Mouse (Mus musculus): ENCODE measurements around the gene Tlcd1. TPM values are rescaled to one million over a fixed set of nuclear protein-coding genes. Genes with fewer than 3 reads are reported as not detected.
"Not testable (repeated sequence)": the region's sequence is repeated elsewhere in the genome, so short reads cannot be mapped to it uniquely, and the experiment has no call there.

Gene Tlcd1
- total RNA-seq, 2 experiments from 2014 or later, result 19.6 to 25.2 TPM

DNA sequence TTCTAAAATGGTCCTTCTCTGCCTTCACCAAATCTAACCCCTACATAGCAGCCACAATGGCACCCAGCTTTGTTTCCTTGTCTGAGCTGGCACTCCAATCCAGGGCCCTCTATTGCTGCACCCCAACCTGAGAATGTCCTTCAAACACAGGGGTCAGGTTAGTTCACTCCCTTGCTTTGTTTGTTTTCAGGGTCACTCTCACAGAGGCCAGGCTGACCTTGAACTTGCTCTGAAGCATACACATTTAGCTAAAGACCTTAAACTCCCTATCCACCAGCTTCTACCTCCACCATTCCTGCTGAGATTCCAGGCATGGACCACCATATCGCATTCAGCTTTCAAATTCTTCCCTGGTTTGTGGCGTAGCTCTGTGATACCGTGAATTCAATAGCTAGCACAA is 2.0 kb upstream of the Tlcd1 start:
- no peak for ATAC-seq (replicated peaks; ENCODE audit: low FRiP score, low TSS enrichment, poor library complexity, severe bottlenecking)

DNA sequence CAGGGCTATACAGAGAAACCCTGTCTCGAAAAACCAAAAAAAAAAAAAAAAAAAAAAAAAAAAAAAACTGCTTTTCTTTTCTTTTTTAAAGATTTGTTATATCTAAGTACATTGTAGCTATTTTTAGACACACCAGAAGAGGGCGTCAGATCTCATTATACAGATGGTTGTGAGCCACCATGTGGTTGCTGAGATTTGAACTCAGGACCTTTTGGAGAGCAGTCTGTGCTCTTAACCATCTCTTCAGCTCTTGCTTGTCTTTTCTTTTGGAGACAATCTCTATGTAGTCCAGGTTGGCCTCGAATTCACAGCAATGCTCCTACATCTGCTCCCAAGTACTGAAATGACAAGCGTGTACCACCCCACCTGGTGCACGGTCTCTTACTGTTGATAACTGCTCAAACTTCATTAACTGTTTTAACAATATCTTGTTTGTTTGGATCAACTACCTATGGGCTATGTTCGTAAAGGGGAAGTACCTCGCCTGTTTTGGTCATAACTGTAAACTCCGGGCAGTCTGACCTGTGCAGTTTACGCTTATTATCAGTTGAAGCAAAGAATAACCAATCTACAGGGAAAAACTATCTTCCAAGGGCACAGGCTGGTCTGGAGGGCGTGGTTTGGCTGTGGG is 625 bp upstream of the Tlcd1 start:
- ATAC-seq (replicated peaks; ENCODE audit: low FRiP score, low TSS enrichment, poor library complexity, severe bottlenecking), result peak; percentile 56

DNA sequence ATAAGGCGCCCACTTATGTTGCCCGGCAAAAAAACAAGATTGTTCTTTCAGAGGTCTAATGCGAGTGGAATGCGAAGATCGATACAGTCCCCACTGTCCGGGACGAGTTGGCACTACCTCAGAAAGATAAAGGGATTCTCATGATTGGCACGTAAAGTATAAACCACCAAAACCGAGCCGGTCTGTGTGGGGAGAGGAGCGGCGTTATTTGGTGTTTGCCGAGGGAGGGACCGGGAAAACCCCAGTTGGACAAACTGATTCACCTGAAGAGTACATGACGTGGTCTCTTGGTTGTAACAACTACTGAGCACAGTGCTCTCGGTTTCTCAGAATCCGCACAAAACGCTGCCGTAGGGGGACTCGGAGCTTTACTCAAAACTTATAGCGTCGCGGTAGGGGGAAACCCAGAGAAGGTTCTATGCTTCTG is 407 bp downstream of the Tlcd1 start:
- ATAC-seq (replicated peaks; ENCODE audit: low FRiP score, low TSS enrichment, poor library complexity, severe bottlenecking), result no peak

DNA sequence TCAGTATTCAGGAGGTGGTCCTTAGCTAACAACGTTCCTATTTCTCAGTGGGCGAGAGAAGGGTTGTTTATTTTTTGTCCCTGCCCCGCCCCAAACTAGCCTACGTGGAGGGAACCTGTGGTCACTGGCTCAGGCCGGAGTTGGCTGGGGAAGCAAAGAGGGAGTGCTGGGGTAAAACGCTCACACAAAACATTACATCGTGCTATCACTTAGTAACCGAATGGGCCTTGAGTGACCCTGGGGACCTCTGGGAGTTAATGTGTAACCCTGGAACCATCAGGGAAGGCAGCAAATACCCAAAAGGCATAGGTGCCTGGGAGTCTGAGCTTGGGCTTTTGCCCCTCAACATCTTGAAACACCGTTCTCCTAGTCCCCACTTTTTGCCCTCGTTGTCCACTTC is 926 bp downstream of the Tlcd1 start:
- no peak for ATAC-seq (replicated peaks; ENCODE audit: low FRiP score, low TSS enrichment, poor library complexity, severe bottlenecking)

DNA sequence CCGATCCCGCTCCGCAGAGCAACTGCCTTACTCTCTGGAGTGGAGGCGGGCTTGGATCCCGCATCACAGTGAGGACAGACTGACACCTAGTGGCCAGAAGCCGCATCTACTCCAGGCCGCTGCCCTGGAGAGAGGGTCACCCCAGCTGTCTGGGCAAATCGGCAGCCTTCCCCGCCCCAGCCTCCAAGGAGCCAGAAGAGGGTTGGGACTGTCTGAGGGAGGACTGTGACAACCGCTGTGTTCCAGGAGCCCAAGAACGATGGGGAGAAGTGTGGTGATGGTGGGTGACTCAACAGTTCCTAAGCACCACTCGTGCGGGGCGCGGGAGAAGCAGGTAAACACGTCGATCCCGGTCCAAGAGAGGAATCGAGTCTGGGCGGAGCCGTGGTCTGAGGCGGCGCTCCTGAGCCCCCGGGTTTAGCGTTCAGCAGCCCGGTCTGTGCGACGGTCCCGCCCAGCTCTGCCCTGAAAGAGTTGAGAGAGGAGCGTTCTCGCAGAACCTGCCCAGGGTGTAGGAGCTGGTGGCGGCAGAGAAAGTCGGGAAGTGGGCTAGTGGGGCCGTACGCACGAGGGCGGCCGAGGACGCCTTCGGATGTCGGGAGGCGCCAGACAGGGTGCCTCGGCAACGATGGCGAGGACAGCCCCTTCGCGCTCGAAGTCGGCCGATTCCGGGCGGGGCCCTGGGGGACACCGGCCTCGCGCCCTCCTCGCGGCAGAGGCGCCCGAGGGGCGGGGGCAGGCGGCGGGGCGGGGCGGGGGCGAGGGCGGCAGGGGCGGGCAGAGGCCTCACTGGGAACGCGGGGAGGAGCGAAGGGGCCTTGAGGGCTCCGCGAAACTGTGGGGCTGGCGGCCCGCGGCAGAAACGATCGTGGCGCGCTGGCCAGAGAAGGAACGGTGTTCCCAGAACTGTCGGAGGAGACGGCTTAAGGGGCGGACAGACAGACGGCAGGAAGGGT is 1.7 kb downstream of the Tlcd1 start:
- peak; percentile 64 for ATAC-seq (replicated peaks; ENCODE audit: low FRiP score, low TSS enrichment, poor library complexity, severe bottlenecking)

DNA sequence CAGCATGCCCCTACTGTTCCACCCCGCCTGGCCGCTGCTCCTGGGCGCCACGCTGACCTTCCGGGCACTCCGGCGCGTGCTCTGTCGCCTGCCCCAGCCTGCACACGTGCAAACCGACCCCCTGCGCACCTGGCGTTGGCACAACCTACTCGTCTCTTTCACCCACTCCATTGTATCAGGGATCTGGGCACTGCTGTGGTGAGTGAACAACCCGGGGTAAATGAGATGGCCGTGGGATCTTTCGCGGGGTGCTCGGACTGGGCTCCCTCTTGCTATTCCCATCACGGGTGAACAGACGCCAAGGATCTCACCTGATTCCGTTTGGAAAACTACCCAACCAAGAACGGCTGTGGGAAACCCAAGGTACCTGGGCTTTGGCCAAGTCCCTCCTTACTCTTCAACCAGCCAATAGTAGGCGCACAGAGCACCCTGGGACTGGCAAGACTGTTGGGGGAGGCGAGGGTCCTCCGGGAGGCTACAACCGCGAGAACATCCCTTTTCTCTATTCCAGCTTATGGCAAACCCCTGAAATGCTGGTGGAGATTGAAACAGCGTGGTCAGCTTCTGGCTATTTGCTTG is 2.4 kb downstream of the Tlcd1 start:
- ATAC-seq (replicated peaks; ENCODE audit: low FRiP score, low TSS enrichment, poor library complexity, severe bottlenecking), result no peak

DNA sequence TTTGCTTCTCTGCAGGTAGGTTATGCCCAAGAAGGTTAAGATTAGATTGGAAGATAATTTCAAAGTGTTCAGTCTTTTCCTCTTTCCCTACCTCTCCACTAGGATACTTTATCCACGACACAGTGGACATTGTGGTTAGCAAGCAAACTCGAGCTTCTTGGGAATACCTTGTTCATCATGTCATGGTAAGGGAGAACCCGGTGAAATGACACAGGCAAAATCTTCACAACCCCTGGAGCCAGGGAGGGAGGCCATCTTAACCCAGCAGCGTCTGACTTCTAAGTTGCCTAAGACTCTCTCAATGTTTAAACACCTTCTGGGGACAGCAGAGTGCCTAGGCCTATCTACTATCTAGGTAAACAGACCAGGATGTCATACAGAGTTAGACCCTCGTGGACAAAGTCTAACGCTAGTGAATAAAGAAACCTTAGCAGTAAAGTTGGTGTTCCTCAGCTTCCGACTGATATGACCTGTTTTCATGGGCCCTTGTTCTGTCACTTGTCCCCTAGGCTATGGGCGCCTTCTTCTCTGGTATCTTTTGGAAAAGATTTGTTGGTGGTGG is 3.0 kb downstream of the Tlcd1 start:
- ATAC-seq (replicated peaks; ENCODE audit: low FRiP score, low TSS enrichment, poor library complexity, severe bottlenecking), result no peak

DNA sequence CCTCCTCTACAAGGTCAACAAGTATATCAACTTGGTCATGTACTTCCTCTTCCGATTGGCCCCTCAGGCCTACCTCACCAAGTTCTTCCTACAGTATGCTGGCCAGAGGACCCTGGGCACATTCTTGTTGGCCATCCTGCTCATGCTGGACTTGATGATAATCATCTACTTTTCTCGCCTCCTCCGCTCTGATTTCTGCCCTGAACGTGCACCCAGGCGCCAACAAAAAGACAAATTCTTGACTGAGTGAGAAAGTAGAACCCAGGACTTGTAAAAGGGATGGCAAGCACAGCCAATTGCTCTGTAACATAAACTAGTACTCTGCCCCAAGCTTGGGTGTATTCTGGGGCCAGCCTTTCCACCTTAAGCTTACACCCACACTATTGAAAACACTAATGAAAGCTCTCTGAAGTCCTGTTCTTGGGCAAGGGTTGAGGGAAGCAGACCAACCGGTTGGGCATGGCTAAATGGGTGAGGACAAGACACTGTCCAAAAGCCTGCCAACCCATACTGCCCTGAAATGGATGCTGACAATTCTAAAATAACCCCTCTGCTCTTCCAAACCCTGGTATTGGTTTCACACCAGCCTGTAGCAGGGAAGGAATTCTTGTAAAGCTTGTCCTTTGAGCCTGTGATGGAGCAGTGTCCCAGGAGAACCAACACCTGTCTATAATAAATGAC is 3.7 kb downstream of the Tlcd1 start:
- no peak for ATAC-seq (replicated peaks; ENCODE audit: low FRiP score, low TSS enrichment, poor library complexity, severe bottlenecking)

DNA sequence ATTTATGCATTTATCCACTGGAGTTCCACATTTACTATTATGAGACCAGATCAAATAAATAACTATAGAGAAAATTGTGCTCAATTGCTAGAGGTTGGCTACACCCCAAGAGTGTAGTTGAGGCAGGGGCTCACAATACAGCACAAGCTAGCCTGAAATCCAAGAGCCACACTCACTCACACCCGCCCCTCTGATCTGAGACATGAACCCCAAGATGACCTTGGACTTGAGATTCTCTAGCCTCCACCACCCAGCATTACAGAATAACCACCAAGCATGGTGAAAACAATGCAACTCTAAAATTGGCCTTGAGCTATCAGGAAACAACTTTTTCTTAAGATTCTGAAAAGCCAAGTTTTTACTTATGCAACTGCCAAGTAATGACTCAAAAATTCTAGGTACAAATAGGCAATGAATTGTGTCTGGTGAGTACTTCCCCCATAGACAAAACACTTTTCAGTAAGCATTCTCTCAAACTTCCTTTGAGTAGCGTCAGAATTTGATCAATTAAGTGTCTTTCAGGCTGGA is 5.4 kb downstream of the Tlcd1 start:
- no peak for ATAC-seq (replicated peaks; ENCODE audit: low FRiP score, low TSS enrichment, poor library complexity, severe bottlenecking)

DNA sequence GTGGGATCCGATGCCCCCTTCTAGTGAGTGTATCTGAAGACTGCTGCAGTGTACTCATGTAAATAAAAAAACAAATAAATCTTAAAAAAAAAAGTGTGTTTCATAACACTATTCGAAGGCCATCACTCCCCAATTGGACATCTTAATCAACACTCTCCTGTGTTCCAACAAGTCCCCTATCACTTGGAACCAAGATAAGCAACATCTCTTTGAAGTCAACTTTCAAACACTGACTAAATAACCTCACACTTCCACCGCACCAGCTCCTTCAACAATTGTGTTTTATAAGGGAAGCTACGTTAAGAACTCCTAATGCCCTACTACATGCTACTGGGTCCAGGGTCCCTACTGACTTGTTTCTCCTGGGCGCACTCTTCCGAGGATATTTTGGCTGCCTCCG is 5.9 kb downstream of the Tlcd1 start:
- no peak for ATAC-seq (replicated peaks; ENCODE audit: low FRiP score, low TSS enrichment, poor library complexity, severe bottlenecking)

DNA sequence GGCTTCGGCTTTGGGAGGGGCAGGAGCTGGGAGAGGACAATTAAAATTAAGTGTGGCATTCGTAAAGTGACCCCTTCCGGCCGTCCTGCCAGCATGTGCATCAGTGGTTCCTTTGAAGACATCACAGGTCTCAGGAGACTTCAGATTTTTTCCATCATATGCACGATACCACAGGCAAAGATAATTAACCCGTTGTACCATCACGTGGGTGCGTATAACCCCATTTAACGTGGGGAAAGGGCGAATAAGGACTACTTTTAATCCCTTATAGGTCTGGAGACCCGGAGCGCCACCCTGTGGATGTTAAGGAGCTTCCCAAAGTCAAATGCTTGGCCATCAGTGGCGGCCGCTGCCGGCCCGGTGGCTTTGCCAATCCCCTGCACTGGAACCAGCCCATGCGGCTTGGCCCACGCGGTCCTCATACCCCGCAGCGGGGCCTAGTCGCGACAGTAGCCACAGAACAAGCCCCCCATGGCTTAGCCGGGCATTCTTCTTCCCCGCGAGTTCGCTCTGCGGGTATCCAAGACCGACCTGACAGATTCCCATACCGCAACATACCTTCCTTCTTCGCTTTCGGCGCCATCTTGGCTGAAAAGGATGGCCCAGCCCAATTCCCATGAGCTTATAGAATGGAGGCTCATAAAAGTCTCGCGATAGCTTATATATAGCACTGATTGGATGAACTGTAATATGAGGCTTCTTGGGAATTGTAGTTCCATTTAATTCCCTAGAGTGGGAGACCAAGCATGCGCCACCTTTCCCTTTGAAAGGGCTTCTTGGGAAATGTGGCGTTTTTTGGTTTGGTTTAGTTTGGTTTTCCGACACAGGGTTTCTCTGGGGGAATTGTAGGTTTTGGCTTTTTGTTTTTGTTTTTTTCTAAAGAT is 6.7 kb downstream of the Tlcd1 start, which contains the start of gene Rpl23a:
TSS of gene Rpl23a (minus strand) at position 624 of the 884 bp plus-strand sequence.
- peak; percentile 75 for ATAC-seq (replicated peaks; ENCODE audit: low FRiP score, low TSS enrichment, poor library complexity, severe bottlenecking)

DNA sequence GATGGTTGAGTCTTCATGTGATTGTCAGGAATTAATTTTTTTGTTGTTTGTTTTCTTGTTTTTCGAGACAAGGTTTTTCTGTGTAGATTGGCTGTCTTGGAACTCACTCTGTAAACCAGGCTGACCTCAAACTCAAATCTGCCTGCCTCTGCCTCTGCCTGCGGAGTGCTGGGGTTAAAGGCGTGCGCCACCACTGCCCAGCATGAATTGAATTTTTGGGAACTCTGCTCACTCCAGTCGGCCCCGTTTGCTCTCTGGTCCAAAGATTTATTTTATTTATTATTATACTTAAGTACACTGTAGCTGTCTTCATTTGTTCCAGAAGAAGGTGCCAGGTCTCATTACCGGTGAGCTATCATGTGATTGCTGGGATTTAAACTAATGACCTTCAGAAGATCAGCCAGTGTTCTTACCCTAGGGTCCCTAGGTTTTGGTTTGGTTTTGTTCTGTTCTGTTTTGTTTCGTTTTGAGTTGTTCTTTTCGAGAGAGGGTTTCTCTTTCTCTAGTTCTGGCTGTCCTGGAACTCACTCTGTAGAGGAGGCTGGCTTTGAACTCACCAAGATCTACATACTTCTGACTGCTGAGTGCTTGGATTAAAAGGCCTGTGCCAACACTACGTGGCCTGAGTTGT is 7.5 kb downstream of the Tlcd1 start:
- no peak for ATAC-seq (replicated peaks; ENCODE audit: low FRiP score, low TSS enrichment, poor library complexity, severe bottlenecking)

DNA sequence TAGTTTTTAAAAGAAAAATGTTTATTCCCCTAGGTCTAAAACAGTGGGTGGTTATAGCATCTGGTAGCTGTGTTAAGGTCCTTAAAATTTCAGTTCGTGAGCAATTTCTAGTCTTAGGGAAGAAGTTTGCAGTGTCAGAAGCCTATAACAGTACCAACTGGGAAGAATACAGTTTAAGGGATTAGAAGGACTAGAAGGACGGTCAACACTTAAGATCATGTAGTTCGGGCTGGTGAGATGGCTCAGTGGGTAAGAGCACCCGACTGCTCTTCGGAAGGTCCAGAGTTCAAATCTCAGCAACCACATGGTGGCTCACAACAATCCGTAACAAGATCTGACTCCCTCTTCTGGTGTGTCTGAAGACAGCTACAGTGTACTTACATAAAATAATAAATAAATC is 8.2 kb downstream of the Tlcd1 start:
- ATAC-seq (replicated peaks; ENCODE audit: low FRiP score, low TSS enrichment, poor library complexity, severe bottlenecking), result not testable (repeated sequence)

DNA sequence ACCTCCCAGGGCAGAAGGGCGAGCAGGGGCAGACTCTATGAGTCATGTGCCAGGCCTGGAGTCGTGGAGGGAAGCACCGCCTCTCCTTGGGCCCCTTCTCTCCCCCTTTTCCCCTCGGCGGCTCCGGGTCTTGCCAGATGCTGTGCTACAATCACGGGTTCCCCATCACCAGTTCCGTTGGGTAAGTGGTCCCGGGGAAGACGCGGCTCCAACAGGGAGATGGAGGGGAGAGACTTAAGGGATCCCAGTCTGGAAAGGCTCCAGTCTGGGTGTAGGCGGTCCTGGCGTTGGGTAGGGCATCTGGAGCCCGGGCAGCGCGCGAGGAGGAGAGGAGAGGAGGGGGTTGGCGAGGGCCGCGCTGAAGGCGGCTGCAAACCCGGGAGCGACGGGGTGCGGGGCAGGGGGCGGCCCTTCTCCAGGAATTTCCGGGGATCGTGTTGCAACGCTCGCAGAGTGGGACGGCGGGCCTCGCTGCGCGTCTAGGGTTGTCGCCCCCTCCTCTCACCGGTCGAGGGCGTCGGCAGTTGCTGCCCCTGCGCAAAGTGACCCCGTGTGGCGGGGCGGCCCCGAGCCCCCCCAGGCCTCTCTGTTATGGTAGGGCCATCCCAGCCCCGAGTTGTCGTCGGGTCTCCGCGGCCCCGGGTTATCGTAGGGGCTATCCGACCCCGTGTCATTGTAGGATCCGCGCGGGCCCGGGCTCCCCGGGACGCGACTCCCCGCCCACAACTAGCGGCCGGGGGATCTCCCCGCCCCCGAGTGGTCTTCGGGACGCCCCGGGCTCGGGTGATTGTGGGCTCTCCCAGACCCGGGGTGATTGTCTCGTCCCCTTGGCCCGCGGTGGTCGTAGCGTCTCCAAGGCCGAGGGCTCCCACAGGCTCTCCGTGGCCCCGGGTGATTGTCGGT is 12.1 kb downstream of the Tlcd1 start, which contains the start of gene Rab34:
TSS of gene Rab34 (plus strand) at position 100 of the 903 bp plus-strand sequence.
- no peak for ATAC-seq (replicated peaks; ENCODE audit: low FRiP score, low TSS enrichment, poor library complexity, severe bottlenecking)

DNA sequence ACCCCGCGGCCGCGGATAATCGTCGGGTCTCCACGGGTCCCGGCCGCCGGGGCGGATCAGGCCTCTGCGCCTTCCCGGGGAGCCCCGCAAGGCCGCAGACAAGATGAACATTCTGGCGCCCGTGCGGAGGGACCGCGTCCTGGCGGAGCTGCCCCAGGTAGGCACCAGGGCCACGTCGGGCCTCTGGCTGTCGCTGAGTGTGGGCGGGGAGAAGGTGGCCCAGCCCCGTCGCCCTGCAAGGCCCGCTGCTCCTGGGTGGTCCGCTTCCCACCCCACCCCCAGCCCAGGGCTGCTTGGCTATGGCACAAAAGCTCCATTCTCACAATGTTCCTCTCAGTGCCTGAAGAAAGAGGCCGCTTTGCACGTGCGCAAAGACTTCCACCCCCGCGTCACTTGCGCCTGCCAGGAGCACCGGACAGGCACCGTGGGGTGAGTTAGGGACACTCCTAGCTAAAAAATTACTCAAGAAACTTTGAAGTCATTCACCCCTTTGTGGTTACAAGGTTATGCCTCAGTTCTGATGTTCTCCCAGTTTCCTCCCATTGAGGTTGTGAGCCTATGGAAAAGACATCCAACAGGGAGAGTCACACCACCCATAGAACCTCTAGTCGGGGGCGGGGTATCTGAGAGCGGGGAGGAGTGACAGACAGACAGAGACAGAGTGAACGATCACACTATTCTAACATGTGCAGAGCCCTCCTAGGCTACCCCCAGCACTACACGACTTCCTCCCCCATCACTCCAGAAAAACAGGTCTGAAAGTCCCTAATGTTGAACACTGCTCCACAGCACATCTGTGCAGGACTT is 12.9 kb downstream of the Tlcd1 start:
- peak; percentile 41; the same call in 1 of the 2 replicates for ATAC-seq (replicated peaks; ENCODE audit: low FRiP score, low TSS enrichment, poor library complexity, severe bottlenecking)

DNA sequence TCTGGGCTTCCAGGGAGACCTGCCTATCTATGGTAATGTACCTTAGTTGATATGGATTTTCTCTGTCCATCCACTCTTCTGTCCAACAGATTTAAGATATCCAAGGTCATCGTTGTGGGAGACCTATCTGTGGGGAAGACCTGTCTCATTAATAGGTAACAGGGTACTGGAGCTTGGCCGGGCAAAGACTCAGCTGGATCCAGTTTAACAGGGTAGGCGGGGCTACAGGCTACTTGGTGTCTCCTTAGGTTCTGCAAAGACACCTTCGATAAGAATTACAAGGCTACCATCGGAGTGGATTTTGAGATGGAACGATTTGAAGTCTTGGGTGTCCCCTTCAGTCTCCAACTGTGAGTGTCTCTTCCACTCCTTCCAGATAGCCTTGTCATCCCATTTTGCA is 13.5 kb downstream of the Tlcd1 start:
- ATAC-seq (replicated peaks; ENCODE audit: low FRiP score, low TSS enrichment, poor library complexity, severe bottlenecking), result no peak
